Mouse (Mus musculus): ENCODE results near the gene Atp8a2.

The Atp8a2 gene

DNA sequence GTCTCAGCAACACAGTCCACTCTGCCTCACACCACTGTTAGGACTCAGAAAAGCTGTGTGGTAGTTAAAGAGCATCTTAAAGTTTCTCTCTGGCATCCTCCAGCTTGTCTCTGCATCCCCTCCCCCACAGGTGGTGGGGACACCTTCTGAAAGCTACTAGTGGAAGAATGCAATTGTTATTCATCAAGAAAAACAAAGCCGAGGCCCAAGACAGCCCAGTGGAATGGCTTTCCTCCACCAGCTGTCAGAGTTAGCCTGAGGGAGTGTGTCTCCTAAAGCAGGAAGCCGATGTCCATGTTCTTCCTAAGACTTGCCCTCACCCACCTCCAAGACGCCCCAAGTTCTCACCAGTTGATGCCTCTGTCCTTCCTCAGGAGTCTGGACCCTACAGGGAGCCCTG, 48.1 kb downstream of the Atp8a2 start:
- DNase-seq, result no peak

- DNase-seq, result peak; percentile 22
Measured at GRCm38 (mm10) chr14:60143234-60143633, 53.7 kb downstream of the Atp8a2 start.

GRCm38 (mm10) chr14:60138339-60138738, 58.6 kb downstream of the Atp8a2 start:
- no peak for DNase-seq

- no peak for DNase-seq
Measured at GRCm38 (mm10) chr14:60137812-60138211, 59.2 kb downstream of the Atp8a2 start.

DNA sequence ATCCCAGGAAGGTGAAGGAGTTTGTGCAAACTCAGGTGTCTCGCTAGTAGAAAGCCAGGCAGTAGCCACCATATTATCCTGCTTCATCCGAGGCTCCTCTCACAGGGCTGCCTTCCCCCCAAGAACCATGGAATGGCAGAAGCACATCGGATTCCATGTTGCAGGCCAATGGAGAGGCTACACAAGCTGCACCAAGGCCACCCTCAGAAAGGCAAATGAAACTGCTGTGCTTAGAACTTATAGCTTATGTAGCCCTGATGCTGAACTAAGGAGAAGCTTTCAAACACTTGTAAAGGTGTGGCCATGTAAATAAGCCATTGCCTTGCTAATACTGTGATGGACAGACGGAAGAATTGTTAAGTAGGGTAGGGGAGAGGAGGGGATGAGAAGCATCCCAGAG, 61.2 kb downstream of the Atp8a2 start:
- no peak for DNase-seq

GRCm38 (mm10) chr14:60134720-60135119, 62.3 kb downstream of the Atp8a2 start:
- DNase-seq, result no peak

DNA sequence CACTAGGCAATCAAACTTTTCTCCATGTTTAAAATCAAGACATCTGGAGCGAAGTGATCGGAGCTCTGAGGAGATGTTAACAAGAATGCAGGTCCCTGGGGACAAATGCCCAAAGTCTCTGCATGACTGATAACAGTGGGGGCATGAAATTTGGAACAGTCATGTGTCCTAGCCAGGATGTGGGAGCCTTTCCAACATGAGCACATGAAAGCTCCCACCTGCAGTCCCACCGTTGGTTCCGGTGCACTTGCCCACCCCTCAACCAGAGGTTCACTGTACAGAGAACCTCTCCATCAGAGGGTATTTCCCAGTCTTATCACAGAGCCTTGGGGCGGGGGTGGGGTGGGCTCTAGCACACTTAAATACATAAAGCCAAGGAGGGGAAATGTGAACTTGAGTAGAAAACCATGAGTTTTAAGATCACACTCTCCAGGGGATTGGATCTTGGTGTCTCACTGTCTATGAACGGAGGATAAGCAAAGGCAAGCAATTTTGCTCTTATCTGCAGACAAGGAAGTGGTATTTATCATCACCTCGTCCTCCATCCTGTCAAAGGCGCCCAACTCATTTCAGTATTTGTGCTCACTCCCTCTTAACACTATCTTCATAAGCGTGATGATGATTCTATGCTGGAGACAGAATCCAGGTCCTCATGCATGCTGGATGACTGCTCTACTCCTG, 65.6 kb downstream of the Atp8a2 start:
- DNase-seq, result no peak

- DNase-seq, result no peak
Measured at GRCm38 (mm10) chr14:60129564-60129963, 67.4 kb downstream of the Atp8a2 start.

DNA sequence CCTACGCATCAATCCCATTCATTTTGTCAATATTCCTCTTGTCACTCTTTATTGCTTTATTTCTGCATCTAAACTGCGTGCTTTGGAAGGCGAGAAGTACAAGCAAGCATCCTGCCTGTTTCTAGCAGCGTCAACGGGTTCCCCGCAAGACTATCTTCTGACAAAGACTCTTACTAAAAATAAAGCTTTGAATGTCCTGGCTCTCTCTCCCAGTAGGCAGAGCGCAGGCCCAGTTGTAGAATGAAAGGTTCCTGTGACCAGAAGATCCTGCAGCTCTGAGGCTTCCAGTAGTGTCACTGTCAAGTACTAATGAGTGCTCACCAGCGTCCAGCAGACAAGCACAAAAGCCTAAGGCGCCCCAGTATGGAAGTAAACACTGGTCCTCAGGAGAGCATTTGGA, 71.8 kb downstream of the Atp8a2 start:
- DNase-seq, result no peak

- DNase-seq, result no peak
Measured at GRCm38 (mm10) chr14:60121572-60121971, 75.4 kb downstream of the Atp8a2 start.

- no peak for DNase-seq
Measured at GRCm38 (mm10) chr14:60117792-60118585, 79.0 kb downstream of the Atp8a2 start.

GRCm38 (mm10) chr14:60086808-60087725, 109.9 kb downstream of the Atp8a2 start:
- DNase-seq, result peak; percentile 83

DNA sequence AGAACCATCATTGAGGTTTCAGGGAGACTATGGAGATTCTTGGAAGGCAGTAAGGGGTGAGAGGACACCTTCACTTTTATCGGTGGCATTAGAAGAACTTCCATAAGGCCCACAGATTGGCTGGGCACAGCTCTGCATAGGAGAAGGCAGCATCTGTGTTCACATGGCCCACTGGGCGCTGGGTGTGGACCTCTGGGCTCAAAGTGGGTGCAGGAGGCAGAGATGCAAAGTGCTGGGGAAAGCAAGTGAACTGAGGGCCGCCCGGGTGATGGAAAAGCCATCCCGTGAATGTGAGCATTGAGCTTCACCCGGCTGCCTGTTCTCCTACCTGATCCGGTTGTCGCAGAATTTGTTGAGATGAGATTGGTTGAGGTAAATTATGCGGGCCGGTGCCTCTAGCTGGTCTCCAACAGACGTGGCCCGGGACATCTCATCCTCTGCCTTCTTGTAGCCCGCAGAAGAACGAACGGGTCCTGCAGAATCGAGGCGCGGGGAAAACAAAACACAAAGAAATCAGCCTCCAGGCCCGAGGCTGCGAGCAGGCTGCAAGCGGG, 110.6 kb downstream of the Atp8a2 start:
- no peak for DNase-seq

- no peak for DNase-seq
Measured at GRCm38 (mm10) chr14:60082771-60083170, 114.2 kb downstream of the Atp8a2 start.

DNA sequence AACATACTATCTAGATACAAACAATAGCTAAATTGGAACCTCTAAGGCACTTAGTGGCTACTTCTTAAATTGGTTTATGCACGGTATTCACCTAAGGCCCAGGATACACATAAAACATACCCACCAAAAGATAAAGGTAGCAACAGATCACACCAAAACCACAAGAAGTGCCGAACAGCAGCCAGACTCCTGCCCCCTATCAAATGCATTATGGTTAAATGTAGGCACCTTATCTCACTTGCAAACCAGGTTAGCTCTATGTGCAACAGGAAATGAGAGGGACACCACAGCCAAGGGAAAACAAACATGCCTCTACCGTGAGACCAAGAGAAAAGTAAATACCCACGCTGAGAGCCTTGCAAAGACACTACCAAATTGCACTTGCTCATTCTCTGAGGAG, 124.5 kb downstream of the Atp8a2 start:
- no peak for DNase-seq

GRCm38 (mm10) chr14:60065186-60065585, 131.8 kb downstream of the Atp8a2 start:
- DNase-seq, result no peak

DNA sequence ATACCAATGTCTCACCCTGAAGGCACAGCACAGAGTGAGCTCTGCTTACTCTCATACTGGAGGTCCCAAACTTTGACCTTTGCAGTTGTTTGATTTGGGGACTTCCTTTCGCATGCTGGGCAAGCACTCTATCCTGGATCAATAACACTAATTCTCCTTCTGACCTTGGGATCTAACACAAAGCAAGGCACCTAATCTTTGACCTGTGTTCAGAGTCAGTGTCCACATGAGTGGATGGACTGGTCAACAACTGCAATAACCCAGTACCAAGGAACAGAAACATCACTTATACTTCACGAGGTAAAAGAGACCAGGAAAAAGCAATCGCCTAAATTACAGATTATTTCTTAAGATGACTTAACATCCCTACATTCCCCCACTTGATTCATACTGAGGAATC, 136.0 kb downstream of the Atp8a2 start:
- no peak for DNase-seq

DNA sequence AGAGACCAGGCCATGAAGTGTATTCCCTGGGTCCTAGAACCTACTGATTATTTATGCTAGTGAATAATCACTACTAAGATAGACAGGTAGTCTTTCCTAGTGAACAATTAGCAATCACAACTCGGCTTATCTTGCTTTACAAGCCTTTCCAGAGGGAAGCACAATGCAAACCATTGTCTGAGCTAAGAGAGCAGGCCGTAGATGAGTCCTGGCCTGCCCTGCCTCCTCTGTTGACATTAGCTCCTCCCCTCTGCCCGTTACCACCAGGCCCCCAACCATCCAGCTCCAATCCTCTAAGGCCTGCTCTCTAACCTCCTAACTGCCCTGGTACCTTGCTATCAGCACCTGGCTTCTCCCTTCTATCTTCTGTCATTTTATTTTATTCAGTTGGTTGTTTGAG, 138.1 kb downstream of the Atp8a2 start:
- DNase-seq, result no peak

DNA sequence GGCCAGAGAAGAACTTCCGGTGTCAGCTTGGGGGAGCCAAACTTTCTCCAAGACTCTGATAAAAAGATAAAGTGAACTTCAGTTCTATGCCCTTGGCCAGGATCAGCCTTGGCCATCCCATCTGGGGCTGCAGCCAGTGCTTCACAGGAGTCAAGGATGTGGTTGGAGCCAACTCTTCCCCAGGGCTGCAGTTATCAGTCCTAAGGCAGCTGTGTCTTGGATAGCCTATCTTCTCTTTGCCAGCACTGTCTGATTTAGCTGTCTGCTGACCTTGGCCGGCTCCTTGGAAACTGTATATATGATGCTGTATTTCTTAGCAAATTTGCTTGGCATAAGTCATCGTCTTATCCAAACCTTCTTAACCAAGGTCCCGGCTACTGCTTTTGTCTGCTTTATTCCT, 141.7 kb downstream of the Atp8a2 start:
- DNase-seq, result no peak

- DNase-seq, result no peak
Measured at GRCm38 (mm10) chr14:60030666-60031065, 166.3 kb downstream of the Atp8a2 start.

- no peak for DNase-seq
Measured at GRCm38 (mm10) chr14:60027139-60027538, 169.8 kb downstream of the Atp8a2 start.

- no peak for DNase-seq
Measured at GRCm38 (mm10) chr14:60026647-60027046, 170.3 kb downstream of the Atp8a2 start.

GRCm38 (mm10) chr14:60015891-60016290, 181.1 kb downstream of the Atp8a2 start:
- peak; percentile 66 for DNase-seq

All from cerebellum, adult 9-11 months (tissue).